Mouse (Mus musculus) intestine, postnatal 0 days (tissue): Measurements from ENCODE around the gene Igf1. TPM values are rescaled to one million over a fixed set of nuclear protein-coding genes. Genes with fewer than 3 reads are reported as not detected.

Experiments
- ATAC-seq: fragments of 200-750 bp; cut with Nextera tagmentation; 2 replicates; pipeline ENCODE4 v1.8.0; 2017; ENCODE audit warnings: mild to moderate bottlenecking, moderate TSS enrichment, moderate library complexity
- H3K27ac ChIP-seq: fragments of 300-500 bp; sonication (generic); 2 replicates; pipeline ENCODE4 v1.5.1; 2014; ENCODE audit warnings: mild to moderate bottlenecking, low read depth, low read length, moderate library complexity
- H3K27me3 ChIP-seq: fragments of 300-500 bp; sonication (generic); replicated peaks from 2 replicates; pipeline ENCODE4 v1.6.1; 2014; ENCODE audit warnings: low read length, mixed read lengths; ENCODE audit not compliant: control insufficient read depth, insufficient read depth
- H3K36me3 ChIP-seq: fragments of 300-500 bp; sonication (generic); 2 replicates; pipeline ENCODE4 v1.6.1; 2014; ENCODE audit warnings: mild to moderate bottlenecking, moderate library complexity; ENCODE audit not compliant: control insufficient read depth, insufficient read depth
- H3K4me1 ChIP-seq: fragments of 300-500 bp; sonication (generic); replicated peaks from 2 replicates; pipeline ENCODE4 v1.6.1; 2014; ENCODE audit warnings: antibody characterized with exemption, low read length, mixed read lengths; ENCODE audit not compliant: control insufficient read depth, insufficient read depth
- H3K4me2 ChIP-seq: fragments of 300-500 bp; sonication (generic); replicated peaks from 2 replicates; pipeline ENCODE4 v1.6.1; 2014; ENCODE audit warnings: low read depth, mild to moderate bottlenecking, moderate library complexity
- H3K4me3 ChIP-seq: fragments of 300-500 bp; sonication (generic); 2 replicates; pipeline ENCODE4 v1.5.1; 2014; ENCODE audit warnings: low read depth, low read length
- H3K9ac ChIP-seq: fragments of 300-500 bp; sonication (generic); 2 replicates; pipeline ENCODE4 v1.6.1; 2014; ENCODE audit warnings: mild to moderate bottlenecking, low read depth, low read length
- H3K9me3 ChIP-seq: fragments of 300-500 bp; sonication (generic); 2 replicates; pipeline ENCODE4 v1.6.1; 2016; ENCODE audit warnings: mixed run types; ENCODE audit not compliant: control insufficient read depth
- CTCF ChIP-seq: sonication (generic); IDR thresholded peaks from 2 replicates; pipeline ENCODE4 v1.5.1; 2016; ENCODE audit warnings: low read depth, mild to moderate bottlenecking, control low read depth, antibody characterized with exemption, moderate library complexity
- WGBS: fragments of 180-500 bp; shearing (Covaris S2); extraction: QIAGEN DNeasy Blood & Tissue Kit; methylation state at CpG from one replicate; pipeline ENCODE4 v1.1.7; 2014; 5-methylcytosine and 5-hydroxymethylcytosine counted together
- polyA plus RNA-seq: library from polyadenylated mRNA; unstranded; fragments of >200 nt; fragmentation: Nextera tagmentation; extraction: Ambion mirVana; gene quantifications from 2 replicates; pipeline ENCODE4 v1.2.1, GENCODE M21; 2015

Gene Igf1
- polyA plus RNA-seq, 1 experiment from 2014 or later: 13.3 TPM

GRCm38 (mm10) chr10:87848419-87848818 lies 9.6 kb upstream of the Igf1 start:
- H3K9me3 ChIP-seq: no peaks in the 10 kb centered on the region
- no peak for TF ChIP-seq CTCF
- H3K9ac ChIP-seq: no peak overlapping the region
- no peaks in the 10 kb centered on the region for H3K4me1 ChIP-seq
- H3K27me3 ChIP-seq: no peaks in the 10 kb centered on the region
- H3K4me3 ChIP-seq: no peak overlapping the region
- H3K36me3 ChIP-seq: no peaks in the 10 kb centered on the region
- no peak for ATAC-seq
- H3K27ac ChIP-seq: no peak overlapping the region
- WGBS: 48% methylated on average over 2 of the region's 2 CpGs
- no peak overlapping the region for H3K4me2 ChIP-seq

GRCm38 (mm10) chr10:87851492-87851891 lies 6.6 kb upstream of the Igf1 start:
- no peak overlapping the region for H3K4me2 ChIP-seq
- 59% methylated on average over 3 of the region's 3 CpGs for WGBS
- no peak overlapping the region for H3K9ac ChIP-seq
- no peaks in the 10 kb centered on the region for H3K27me3 ChIP-seq
- TF ChIP-seq CTCF: no peak
- no peak overlapping the region for H3K4me3 ChIP-seq
- no peak for ATAC-seq
- no peak overlapping the region for H3K27ac ChIP-seq
- H3K36me3 ChIP-seq: no peaks in the 10 kb centered on the region
- H3K4me1 ChIP-seq: no peaks in the 10 kb centered on the region
- no peaks in the 10 kb centered on the region for H3K9me3 ChIP-seq

- Histone ChIP-seq H3K9me3 (no peaks in the 10 kb centered on the region), H3K4me1 (no peaks in the 10 kb centered on the region), H3K4me3 (no peak overlapping the region), H3K4me2 (no peak overlapping the region), H3K36me3 (no peaks in the 10 kb centered on the region), H3K27ac (no peak overlapping the region), H3K9ac (no peak overlapping the region), H3K27me3 (no peaks in the 10 kb centered on the region)
- 3% methylated on average over 5 of the region's 5 CpGs for WGBS
- ATAC-seq: no peak
- TF ChIP-seq CTCF: peak; percentile 74
Measured at GRCm38 (mm10) chr10:87854408-87854807, 3.7 kb upstream of the Igf1 start.

- Histone ChIP-seq H3K4me2 (no peak overlapping the region), H3K27ac (no peak overlapping the region), H3K9ac (no peak overlapping the region), H3K27me3 (no peaks in the 10 kb centered on the region), H3K9me3 (no peaks in the 10 kb centered on the region), H3K4me3 (no peak overlapping the region), H3K4me1 (no peaks in the 10 kb centered on the region), H3K36me3 (no peaks in the 10 kb centered on the region)
- 78% methylated on average over 13 of the region's 13 CpGs for WGBS
- TF ChIP-seq CTCF: no peak
- ATAC-seq: no peak
Measured at GRCm38 (mm10) chr10:87855423-87856122, 2.5 kb upstream of the Igf1 start.

- 56% methylated on average over 8 of the region's 8 CpGs for WGBS
- TF ChIP-seq CTCF: no peak
- Histone ChIP-seq H3K9ac (no peak overlapping the region), H3K27ac (no peak overlapping the region), H3K4me1 (no peaks in the 10 kb centered on the region), H3K9me3 (no peaks in the 10 kb centered on the region), H3K4me3 (no peak overlapping the region), H3K4me2 (no peak overlapping the region), H3K36me3 (no peaks in the 10 kb centered on the region), H3K27me3 (no peaks in the 10 kb centered on the region)
- ATAC-seq: no peak
Measured at GRCm38 (mm10) chr10:87857215-87857955, 680 bp upstream of the Igf1 start.

- no peaks in the 10 kb centered on the region for H3K27me3 ChIP-seq
- 37% methylated on average over 6 of the region's 6 CpGs for WGBS
- no peaks in the 10 kb centered on the region for H3K9me3 ChIP-seq
- H3K4me2 ChIP-seq: peak overlapping the region; percentile 69
- H3K4me1 ChIP-seq: no peaks in the 10 kb centered on the region
- peak overlapping the region; percentile 54 for H3K4me3 ChIP-seq
- no peaks in the 10 kb centered on the region for H3K36me3 ChIP-seq
- no peak overlapping the region for H3K9ac ChIP-seq
- peak; percentile 27 for TF ChIP-seq CTCF
- no peak overlapping the region; the same call in 1 of the 2 replicates for H3K27ac ChIP-seq
- no peak for ATAC-seq
Measured at GRCm38 (mm10) chr10:87858939-87859338, 874 bp downstream of the Igf1 start.
